Mouse (Mus musculus) ES-Bruce4 (cell line): ENCODE data around the gene Wnt7b. TPM values are rescaled to one million over a fixed set of nuclear protein-coding genes. Genes with fewer than 3 reads are reported as not detected.

Experiments used
- H3K27ac ChIP-seq: 2 replicates; pipeline ENCODE4 v1.5.1; 2012; ENCODE audit warnings: low read length, inconsistent platforms; ENCODE audit not compliant: insufficient read depth
- H3K27me3 ChIP-seq: 2 replicates; pipeline ENCODE4 v1.6.1; 2012; ENCODE audit warnings: mild to moderate bottlenecking, low read length, inconsistent platforms; ENCODE audit not compliant: control insufficient read depth, poor library complexity, insufficient read depth, severe bottlenecking
- H3K36me3 ChIP-seq: 2 replicates; pipeline ENCODE4 v1.6.1; 2012; ENCODE audit warnings: inconsistent platforms, mild to moderate bottlenecking, low read length, moderate library complexity; ENCODE audit not compliant: control insufficient read depth, poor library complexity, insufficient read depth, severe bottlenecking
- H3K4me1 ChIP-seq: one replicate; pipeline ENCODE4 v1.8.1; 2011; ENCODE audit warnings: low read length; ENCODE audit not compliant: control insufficient read depth, insufficient read depth
- H3K4me3 ChIP-seq: 2 replicates; pipeline ENCODE4 v1.5.1; 2011; ENCODE audit warnings: low read depth, mild to moderate bottlenecking, low read length
- H3K9ac ChIP-seq: 2 replicates; pipeline ENCODE4 v1.6.1; 2012; ENCODE audit warnings: low read depth, mild to moderate bottlenecking, inconsistent platforms; ENCODE audit not compliant: poor library complexity, severe bottlenecking
- H3K9me3 ChIP-seq: replicated peaks from 2 replicates; pipeline ENCODE4 v1.6.1; 2012; ENCODE audit warnings: mild to moderate bottlenecking, low read length, inconsistent platforms; ENCODE audit not compliant: control insufficient read depth, poor library complexity, insufficient read depth, severe bottlenecking
- CTCF ChIP-seq: IDR thresholded peaks from one replicate; pipeline ENCODE4 v1.8.1; 2011; ENCODE audit warnings: low read depth, low read length
- EP300 ChIP-seq: IDR thresholded peaks from 2 replicates; pipeline ENCODE4 v1.6.1; 2011; ENCODE audit warnings: low read depth, low read length; ENCODE audit not compliant: insufficient read depth
- POLR2A ChIP-seq: IDR thresholded peaks from one replicate; pipeline ENCODE4 v1.8.1; 2011; ENCODE audit warnings: low read length; ENCODE audit not compliant: insufficient read depth
- polyA plus RNA-seq: library from polyadenylated mRNA; stranded (reverse); fragments of >200 nt; gene quantifications from 2 replicates; pipeline ENCODE4 v1.2.4, GENCODE M21; 2011; ENCODE audit warnings: low read depth; ENCODE audit not compliant: missing spikeins, insufficient read depth, insufficient read length

Gene Wnt7b
- polyA plus RNA-seq, 1 experiment, result 29.8 TPM

DNA sequence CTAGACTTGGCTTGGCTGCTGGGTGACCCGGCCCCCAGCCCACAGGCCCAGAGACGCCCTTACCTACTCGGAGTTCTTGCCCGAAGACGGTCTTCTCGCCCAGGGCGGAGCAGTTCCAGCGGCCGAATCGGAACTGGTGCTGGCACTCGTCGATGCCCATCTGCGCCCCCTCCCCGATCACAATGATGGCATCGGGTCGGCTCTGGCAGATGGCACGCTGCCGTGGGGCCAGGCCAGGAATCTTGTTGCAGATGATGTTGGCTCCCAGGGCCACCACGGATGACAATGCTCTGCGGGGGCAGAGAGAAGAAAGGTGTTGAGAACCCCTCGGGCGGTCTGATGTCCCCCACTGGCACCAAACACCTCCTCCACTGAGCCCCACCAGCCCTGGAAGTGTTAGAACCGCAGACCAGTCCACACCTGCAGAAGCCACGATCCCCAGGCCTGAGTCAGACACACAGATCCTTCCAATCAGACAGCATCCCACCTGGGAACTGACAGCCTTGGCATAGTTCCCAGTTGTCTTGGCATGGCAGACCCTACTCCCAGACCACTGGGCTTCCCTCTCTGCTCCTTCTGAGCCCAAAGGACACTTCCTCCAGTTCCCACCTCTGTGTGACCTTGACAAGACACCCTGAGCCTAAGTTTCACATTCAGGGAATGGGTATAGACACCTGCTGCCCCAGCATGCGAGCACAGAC, 23.3 kb downstream of the Wnt7b start:
- H3K27ac ChIP-seq, result no peak overlapping the region
- H3K4me3 ChIP-seq, result no peak overlapping the region
- H3K9me3 ChIP-seq, result no peaks in the 10 kb centered on the region
- TF ChIP-seq EP300, result no peak
- no peak for TF ChIP-seq POLR2A
- TF ChIP-seq CTCF, result no peak
- no peak overlapping the region for H3K9ac ChIP-seq
- H3K4me1 ChIP-seq, result peaks cover 8% of the 10 kb centered on the region
- no peaks in the 10 kb centered on the region for H3K36me3 ChIP-seq
- no peaks in the 10 kb centered on the region for H3K27me3 ChIP-seq

DNA sequence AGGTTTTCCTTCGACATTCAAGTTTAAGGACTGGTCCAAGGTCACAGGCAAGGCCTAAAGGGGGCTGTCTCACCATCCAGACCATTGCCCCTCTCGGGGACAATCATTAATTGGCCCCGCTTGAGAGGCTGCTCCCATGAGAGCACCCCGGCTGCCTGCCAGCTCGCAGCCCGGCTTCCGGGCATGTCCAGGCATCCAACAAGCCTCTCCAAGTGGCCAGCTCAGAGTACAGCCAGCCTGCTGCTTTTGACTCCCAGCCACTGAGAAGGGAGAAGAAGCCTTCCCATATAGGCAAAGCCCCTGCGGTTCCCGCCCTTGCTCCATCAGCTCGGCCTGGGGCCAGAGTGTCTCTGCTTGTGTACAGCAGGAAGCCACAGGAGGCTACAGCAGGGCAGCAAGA, 26.5 kb downstream of the Wnt7b start:
- H3K9ac ChIP-seq, result no peak overlapping the region
- H3K4me1 ChIP-seq, result peaks cover 3% of the 10 kb centered on the region
- H3K27me3 ChIP-seq, result no peaks in the 10 kb centered on the region
- H3K9me3 ChIP-seq, result no peaks in the 10 kb centered on the region
- TF ChIP-seq EP300, result no peak
- TF ChIP-seq POLR2A, result no peak
- no peak for TF ChIP-seq CTCF
- no peak overlapping the region for H3K27ac ChIP-seq
- no peaks in the 10 kb centered on the region for H3K36me3 ChIP-seq
- no peak overlapping the region for H3K4me3 ChIP-seq

DNA sequence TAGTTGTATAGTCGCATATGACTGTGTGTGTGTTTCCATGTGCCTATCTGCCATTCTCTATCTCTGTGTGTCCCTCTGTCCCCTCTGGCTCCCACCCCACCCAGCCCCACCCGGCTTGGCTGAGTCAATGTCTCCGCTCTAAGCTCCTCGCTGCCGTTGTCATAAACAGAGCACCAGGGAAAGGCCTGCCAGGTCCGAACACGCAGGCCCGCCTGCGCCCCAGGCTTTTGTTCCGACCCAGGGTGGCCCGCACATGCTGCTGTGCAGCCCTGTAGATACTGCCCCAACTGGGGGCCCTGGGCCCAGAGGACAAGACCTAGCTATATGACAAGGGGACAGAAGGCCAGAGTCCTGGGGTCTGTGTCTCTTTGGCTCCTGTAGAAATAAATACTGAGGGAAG, 28.9 kb downstream of the Wnt7b start:
- Histone ChIP-seq H3K27me3 (no peaks in the 10 kb centered on the region), H3K36me3 (no peaks in the 10 kb centered on the region), H3K9ac (no peak overlapping the region), H3K4me3 (no peak overlapping the region), H3K4me1 (no peaks in the 10 kb centered on the region), H3K27ac (no peak overlapping the region), H3K9me3 (no peaks in the 10 kb centered on the region)
- no peak for TF ChIP-seq EP300

DNA sequence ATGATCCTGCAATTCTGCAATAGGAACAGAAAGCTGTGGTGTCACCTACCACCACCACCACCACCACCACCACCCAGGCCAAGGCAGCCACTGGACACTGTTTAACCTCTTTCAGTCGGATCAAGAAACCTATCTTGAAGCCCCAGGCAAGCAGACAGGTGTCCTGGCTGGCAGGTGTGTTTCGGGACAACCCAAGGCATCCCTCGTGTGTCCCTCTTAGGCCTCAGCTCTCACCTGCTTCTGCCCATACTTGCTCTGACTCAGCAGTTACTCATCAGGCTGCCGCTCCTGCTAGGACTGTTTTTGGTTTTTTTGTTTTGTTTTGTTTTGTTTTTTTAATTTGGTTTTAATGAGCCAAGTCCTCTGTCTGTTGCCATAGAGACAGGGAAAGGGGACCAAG, 35.8 kb downstream of the Wnt7b start:
- Histone ChIP-seq H3K4me3 (no peak overlapping the region), H3K9ac (no peak overlapping the region), H3K27me3 (no peaks in the 10 kb centered on the region), H3K9me3 (no peaks in the 10 kb centered on the region), H3K36me3 (no peaks in the 10 kb centered on the region), H3K4me1 (no peaks in the 10 kb centered on the region), H3K27ac (no peak overlapping the region)
- TF ChIP-seq CTCF, result no peak
- TF ChIP-seq EP300, result no peak
- TF ChIP-seq POLR2A, result no peak

DNA sequence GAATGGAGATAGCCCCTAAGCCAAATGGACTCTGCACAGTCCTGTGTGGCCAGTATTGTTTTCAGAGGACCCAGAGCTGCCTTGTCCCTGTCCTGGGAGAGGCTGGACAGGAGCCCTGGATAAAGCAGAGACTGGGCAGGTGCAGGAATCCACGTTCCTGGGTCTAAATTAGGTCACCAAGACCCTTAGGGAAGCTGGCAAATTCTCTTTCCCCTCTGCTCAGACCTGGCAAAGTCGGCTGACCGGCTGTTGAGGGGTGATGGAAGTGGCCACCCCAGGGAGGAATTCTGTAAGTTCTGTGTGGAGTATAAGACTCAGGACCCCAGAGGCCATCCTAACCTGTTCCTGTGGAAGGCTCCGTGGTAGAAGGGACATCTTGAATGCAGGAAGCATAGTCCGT, 36.9 kb downstream of the Wnt7b start:
- TF ChIP-seq EP300 (no peak), CTCF (no peak), POLR2A (no peak)
- H3K36me3 ChIP-seq, result no peaks in the 10 kb centered on the region
- H3K4me3 ChIP-seq, result no peak overlapping the region
- no peak overlapping the region for H3K9ac ChIP-seq
- no peak overlapping the region for H3K27ac ChIP-seq
- no peaks in the 10 kb centered on the region for H3K27me3 ChIP-seq
- H3K4me1 ChIP-seq, result no peaks in the 10 kb centered on the region
- H3K9me3 ChIP-seq, result no peaks in the 10 kb centered on the region

DNA sequence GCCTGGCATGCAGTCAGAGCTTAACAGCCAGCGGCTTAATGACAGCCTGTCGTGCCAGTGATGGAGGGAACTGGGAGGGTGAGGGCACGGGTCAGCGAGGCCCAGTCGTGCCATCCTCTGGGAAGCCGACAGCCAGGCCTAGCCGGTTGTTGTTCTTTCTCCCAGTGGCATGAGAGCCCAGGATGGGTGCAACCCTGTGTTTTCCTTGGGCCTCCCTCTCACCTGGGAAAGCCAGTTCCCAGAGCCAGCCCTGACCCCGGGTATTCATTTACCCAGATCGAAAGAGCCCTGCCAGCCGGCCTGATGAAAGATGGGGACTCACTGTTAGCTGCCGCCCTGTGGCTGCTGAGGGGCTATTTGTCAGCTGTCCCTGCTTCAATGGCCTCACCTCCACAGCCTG, 44.1 kb downstream of the Wnt7b start:
- Histone ChIP-seq H3K9ac (no peak overlapping the region), H3K27ac (no peak overlapping the region), H3K9me3 (no peaks in the 10 kb centered on the region), H3K36me3 (no peaks in the 10 kb centered on the region), H3K4me1 (peaks cover 3% of the 10 kb centered on the region), H3K4me3 (no peak overlapping the region), H3K27me3 (no peaks in the 10 kb centered on the region)
- TF ChIP-seq EP300 (no peak), CTCF (no peak), POLR2A (no peak)
